Mouse (Mus musculus) neural tube, embryonic 15.5 days (tissue): ENCODE data around the gene Ankrd13d. TPM values are rescaled to one million over a fixed set of nuclear protein-coding genes. Genes with fewer than 3 reads are reported as not detected.

Source experiments
- ATAC-seq: fragments of 200-750 bp; cut with Nextera tagmentation; 2 replicates; pipeline ENCODE4 v1.8.0; 2017; ENCODE audit warnings: mild to moderate bottlenecking, moderate TSS enrichment, moderate library complexity; ENCODE audit not compliant: low FRiP score
- H3K27ac ChIP-seq: fragments of 300-500 bp; sonication (generic); replicated peaks from 2 replicates; pipeline ENCODE4 v1.5.1; 2015; ENCODE audit warnings: mild to moderate bottlenecking, inconsistent platforms
- H3K27me3 ChIP-seq: fragments of 300-500 bp; sonication (generic); replicated peaks from 2 replicates; pipeline ENCODE4 v1.6.1; 2015; ENCODE audit warnings: inconsistent platforms
- H3K36me3 ChIP-seq: fragments of 300-500 bp; sonication (generic); 2 replicates; pipeline ENCODE4 v1.6.1; 2015; ENCODE audit warnings: inconsistent platforms
- H3K4me1 ChIP-seq: fragments of 300-500 bp; sonication (generic); 2 replicates; pipeline ENCODE4 v1.6.1; 2015; ENCODE audit warnings: inconsistent platforms
- H3K4me2 ChIP-seq: fragments of 300-500 bp; sonication (generic); 2 replicates; pipeline ENCODE4 v1.6.1; 2015; ENCODE audit warnings: inconsistent platforms, mild to moderate bottlenecking, moderate library complexity
- H3K4me3 ChIP-seq: fragments of 300-500 bp; sonication (generic); replicated peaks from 2 replicates; pipeline ENCODE4 v1.5.1; 2015; ENCODE audit warnings: mild to moderate bottlenecking, inconsistent platforms
- H3K9ac ChIP-seq: fragments of 300-500 bp; sonication (generic); replicated peaks from 2 replicates; pipeline ENCODE4 v1.6.1; 2015; ENCODE audit warnings: mild to moderate bottlenecking, inconsistent platforms
- H3K9me3 ChIP-seq: fragments of 300-500 bp; sonication (generic); replicated peaks from 2 replicates; pipeline ENCODE4 v1.6.1; 2016; ENCODE audit warnings: inconsistent platforms
- WGBS: fragments of 180-500 bp; shearing (Covaris S2); methylation state at CpG from one replicate; pipeline ENCODE4 v1.1.7; 2015; ENCODE audit warnings: mixed read lengths; 5-methylcytosine and 5-hydroxymethylcytosine counted together
- polyA plus RNA-seq: library from polyadenylated mRNA; unstranded; fragments of >200 nt; fragmentation: Nextera tagmentation; extraction: Ambion mirVana; gene quantifications from 2 replicates; pipeline ENCODE4 v1.2.1, GENCODE M21; 2015

The Ankrd13d gene
- polyA plus RNA-seq, 1 experiment from 2014 or later, result 75.4 TPM

DNA sequence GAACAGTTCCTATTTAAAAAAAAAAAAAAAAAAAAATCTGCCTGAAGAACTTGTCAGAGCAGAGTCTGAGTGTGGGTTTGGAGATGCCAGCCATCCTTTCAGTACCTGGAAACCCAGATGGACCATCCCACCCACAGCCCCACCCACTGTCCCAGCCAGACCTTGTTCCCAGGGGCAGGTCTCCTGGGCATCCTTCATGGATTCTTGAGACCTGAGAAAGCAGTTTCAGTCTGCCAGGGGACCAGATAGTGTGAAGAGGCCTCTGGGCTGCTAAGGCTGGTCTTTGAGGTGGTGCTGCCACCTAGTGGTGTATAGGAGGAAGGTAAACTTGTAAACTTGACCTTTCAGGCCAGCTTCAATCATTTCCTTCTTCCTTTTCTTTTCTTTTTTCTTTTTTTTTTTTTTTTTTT, 26.8 kb upstream of the Ankrd13d start:
- Histone ChIP-seq H3K9me3 (no peaks in the 10 kb centered on the region), H3K36me3 (peaks cover 8% of the 10 kb centered on the region; the same call in 1 of the 2 replicates)
- no peak for ATAC-seq

DNA sequence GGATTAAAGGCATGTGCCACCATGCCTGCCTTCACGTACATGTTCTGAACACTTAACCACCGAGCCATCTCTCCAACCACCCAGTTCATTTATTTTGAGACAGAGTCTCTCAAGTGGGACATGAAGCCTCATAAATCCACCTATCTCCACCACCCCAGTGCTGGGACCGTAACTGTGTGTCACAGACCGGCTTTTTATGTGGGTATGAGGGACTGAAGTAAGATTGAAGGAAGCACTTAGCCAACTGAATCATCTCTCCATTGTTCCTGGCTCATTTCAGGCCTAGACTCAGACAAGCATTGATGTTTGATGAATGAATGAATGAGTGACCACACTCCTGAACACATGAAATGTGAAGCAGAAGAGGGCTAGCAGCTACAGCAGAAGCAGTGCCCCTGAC, 26.4 kb upstream of the Ankrd13d start:
- ATAC-seq, result no peak

More for the DNA sequence above, 26.8 kb upstream of the Ankrd13d start:
- no peak overlapping the region for H3K27ac ChIP-seq
- no peak overlapping the region for H3K4me2 ChIP-seq
- H3K4me1 ChIP-seq, result peaks cover 19% of the 10 kb centered on the region
- H3K9ac ChIP-seq, result no peak overlapping the region
- no peaks in the 10 kb centered on the region for H3K27me3 ChIP-seq
- H3K4me3 ChIP-seq, result no peak overlapping the region

DNA sequence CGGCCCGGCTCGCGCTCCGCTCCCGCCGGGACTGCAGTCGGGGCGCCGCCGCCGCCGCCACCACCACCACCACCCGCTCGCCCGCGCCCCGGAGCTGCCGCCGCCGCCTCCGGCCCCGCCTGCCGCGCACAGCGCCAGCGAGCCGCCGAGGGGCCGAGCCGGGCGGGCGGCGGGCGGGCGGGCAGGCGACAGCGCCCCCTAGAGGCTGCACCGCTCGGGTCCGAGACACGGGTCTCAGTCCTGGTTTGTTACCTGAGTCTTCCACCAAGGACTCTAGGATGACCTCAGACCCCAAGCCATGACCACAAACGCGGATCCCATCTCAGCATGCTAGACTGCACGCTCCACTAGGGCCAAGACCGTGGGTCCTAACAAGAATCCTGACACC, 23.2 kb upstream of the Ankrd13d start, which contains the start of gene Grk2:
Gene Grk2, minus strand, starts transcription at position 33 of the 388 bp plus-strand sequence.
- Histone ChIP-seq H3K27ac (peak within 1 kb of the TSS; percentile 87), H3K27me3 (no peaks in the 10 kb centered on the region), H3K9ac (peak within 1 kb of the TSS; percentile 99), H3K9me3 (no peaks in the 10 kb centered on the region), H3K4me1 (peaks cover 55% of the 10 kb centered on the region), H3K4me2 (peak within 1 kb of the TSS; percentile 80), H3K36me3 (no peaks in the 10 kb centered on the region), H3K4me3 (peak within 1 kb of the TSS; percentile 92)
- ATAC-seq, result peak; percentile 80
- WGBS, result under 1% methylated on average over 39 of the region's 46 CpGs

More for the DNA sequence above, 26.4 kb upstream of the Ankrd13d start:
- Histone ChIP-seq H3K27ac (no peak overlapping the region), H3K9me3 (no peaks in the 10 kb centered on the region), H3K27me3 (no peaks in the 10 kb centered on the region), H3K4me3 (no peak overlapping the region), H3K4me2 (no peak overlapping the region), H3K4me1 (peaks cover 24% of the 10 kb centered on the region), H3K9ac (no peak overlapping the region), H3K36me3 (peaks cover 8% of the 10 kb centered on the region; the same call in 1 of the 2 replicates)
- 92% methylated on average over 4 of the region's 4 CpGs for WGBS

DNA sequence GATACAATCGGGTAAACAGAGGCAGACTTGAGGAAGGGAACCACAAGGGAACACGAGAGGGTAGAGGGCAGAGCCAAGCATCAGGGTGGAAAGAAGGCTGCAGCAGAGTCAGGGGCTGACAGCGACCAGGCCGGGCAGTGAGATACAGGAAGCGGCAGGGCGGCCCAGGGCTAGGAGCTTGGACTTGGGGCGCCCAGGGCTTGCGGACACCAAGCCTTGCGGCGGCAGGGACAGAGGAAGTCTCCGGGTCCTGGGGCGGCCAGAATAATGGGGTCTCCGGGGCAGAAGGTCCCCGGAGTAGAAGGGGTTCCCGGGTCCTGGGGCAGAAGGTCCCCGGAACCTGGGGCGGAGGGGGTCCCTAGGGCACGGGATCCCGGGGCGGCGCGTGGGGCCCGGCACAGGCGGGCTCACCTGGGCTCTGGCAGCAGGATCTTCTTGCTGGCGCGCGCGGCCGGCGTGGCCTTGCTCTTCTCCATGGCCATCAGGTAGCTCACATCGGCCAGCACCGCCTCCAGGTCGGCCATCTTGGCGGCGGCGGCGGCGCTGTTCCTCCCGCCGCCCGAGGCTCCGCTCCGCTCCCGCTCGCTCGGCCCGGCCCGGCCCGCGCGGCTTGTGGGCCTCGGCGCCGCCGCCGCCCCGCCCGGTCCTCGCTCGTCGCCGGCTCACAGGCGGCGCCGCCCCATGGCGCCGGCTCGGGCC, 22.7 kb upstream of the Ankrd13d start:
- peaks cover 60% of the 10 kb centered on the region for H3K4me1 ChIP-seq
- under 1% methylated on average over 64 of the region's 68 CpGs for WGBS
- peak overlapping the region; percentile 92 for H3K4me3 ChIP-seq
- no peaks in the 10 kb centered on the region for H3K36me3 ChIP-seq
- H3K4me2 ChIP-seq, result peak overlapping the region; percentile 80
- peak overlapping the region; percentile 87 for H3K27ac ChIP-seq
- peak; percentile 65 for ATAC-seq
- no peaks in the 10 kb centered on the region for H3K27me3 ChIP-seq
- no peaks in the 10 kb centered on the region for H3K9me3 ChIP-seq
- peak overlapping the region; percentile 99 for H3K9ac ChIP-seq

DNA sequence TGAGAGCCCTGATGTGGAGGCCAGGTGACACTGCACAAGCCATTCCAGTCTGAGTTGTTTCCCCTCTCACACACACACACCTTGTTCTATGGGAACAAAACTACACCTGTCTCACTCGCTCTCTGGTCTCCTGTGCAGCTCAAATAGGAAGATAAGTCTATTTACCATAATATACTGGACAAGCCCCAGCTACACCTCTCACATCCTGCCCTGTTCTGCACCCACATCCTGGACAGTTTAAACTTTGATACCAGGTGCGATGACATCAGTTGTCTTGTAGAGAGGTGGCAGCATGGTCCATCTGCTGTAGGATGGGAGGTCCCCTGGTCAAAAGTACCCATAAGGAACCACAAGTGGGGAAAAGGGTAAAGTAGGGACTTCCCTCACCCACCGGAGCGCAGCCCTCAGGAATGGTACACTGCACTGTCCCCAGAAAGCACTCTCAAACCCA, 22.0 kb upstream of the Ankrd13d start:
- Histone ChIP-seq H3K27me3 (no peaks in the 10 kb centered on the region), H3K36me3 (no peaks in the 10 kb centered on the region), H3K27ac (peak overlapping the region; percentile 87; the same call in 1 of the 2 replicates), H3K9me3 (no peaks in the 10 kb centered on the region), H3K9ac (peak overlapping the region; percentile 99), H3K4me3 (peak overlapping the region; percentile 92), H3K4me1 (peaks cover 68% of the 10 kb centered on the region), H3K4me2 (peak overlapping the region; percentile 80)
- ATAC-seq, result no peak
- 59% methylated on average over 4 of the region's 4 CpGs for WGBS

DNA sequence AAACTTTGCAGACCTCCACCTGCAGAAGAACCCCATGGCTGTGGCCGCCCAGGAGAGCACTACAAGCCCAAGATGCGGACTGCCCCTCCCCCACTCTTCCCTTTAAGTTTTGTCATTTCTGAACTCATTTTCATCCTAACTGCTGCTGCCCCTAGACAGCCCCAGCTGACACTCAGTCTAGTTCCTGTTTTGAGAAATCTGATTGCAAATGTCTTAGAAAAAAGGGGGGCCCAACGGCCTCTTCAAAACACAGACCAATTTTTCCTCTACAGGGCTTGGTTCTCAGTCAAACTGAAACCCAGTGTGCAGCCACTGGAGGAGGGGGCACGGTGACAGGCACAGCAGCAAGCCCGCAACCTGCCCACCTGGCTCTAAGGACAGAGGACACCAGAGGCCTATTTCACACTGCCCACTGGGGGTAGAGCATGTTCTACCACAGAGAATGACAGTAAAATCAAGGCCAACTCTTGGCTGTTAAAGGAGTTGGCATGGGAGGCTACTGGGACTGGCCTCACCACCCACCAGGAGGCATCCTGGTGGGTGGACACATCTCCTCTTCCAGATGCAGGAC, 21.4 kb upstream of the Ankrd13d start:
- Histone ChIP-seq H3K4me1 (peaks cover 74% of the 10 kb centered on the region), H3K9ac (peak overlapping the region; percentile 99; the same call in 1 of the 2 replicates), H3K27me3 (no peaks in the 10 kb centered on the region), H3K4me3 (peak overlapping the region; percentile 92), H3K36me3 (no peaks in the 10 kb centered on the region), H3K27ac (0 out of 2 replicates have a peak overlapping the region, but pooled peaks have one; percentile 87), H3K4me2 (peak overlapping the region; percentile 80), H3K9me3 (no peaks in the 10 kb centered on the region)
- ATAC-seq, result no peak
- 77% methylated on average over 5 of the region's 5 CpGs for whole genome bisulfite sequencing

DNA sequence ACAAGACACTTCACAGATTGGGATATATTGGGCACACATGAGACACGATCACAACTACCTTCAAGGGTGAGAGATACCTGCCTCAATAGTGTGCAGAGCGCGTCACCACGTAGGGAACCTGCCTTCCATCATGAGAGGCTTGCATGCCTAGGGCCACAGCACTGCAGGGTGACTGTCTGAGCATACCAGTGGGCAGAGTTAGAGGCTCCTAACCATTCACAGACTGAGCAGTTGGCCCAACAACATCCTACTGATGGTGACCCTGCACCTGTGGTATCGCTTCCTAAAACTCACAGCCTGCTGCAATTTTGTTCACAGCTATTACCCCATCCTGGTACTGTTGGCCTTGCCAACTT, 20.7 kb upstream of the Ankrd13d start:
- Histone ChIP-seq H3K36me3 (no peaks in the 10 kb centered on the region), H3K4me1 (peaks cover 79% of the 10 kb centered on the region), H3K27ac (peak overlapping the region; percentile 85), H3K9ac (no peak overlapping the region), H3K4me3 (0 out of 2 replicates have a peak overlapping the region, but pooled peaks have one; percentile 92), H3K9me3 (no peaks in the 10 kb centered on the region), H3K4me2 (peak overlapping the region; percentile 80), H3K27me3 (no peaks in the 10 kb centered on the region)
- WGBS, result 89% methylated on average over 5 of the region's 5 CpGs
- no peak for ATAC-seq

DNA sequence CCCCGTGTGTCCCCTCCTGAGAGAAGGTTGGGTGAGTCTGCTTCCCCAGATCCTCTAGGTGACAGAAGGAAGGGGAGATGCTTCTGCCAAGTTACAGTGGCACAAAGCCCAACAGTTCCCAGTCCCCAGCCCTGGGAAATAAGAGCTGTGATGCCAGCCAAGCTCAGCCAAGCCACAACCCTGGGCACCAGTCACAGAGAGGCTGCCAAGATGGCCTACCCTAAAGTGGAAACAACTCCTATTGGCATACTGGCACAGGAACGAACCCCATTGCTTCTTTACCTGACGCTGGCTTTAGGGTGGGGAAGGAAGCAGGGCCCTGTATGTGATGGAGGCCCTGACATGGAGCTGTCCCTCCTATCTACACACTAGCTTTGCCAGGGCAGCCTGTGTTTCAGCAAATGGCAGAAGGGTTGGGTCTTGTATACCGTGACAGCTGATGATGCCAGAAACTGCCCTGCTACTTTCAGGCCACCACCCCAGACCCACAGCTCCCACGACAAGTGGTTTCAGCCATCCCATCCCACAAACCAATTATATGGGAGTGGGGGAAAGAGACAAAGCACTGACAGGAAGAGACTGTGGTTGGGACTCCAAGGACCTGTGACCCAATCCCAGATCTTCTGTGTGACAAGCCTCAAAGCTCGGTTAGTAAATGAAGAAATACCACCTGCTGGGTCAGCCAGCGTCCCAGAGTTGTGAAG, 20.2 kb upstream of the Ankrd13d start:
- H3K9me3 ChIP-seq, result no peaks in the 10 kb centered on the region
- H3K36me3 ChIP-seq, result no peaks in the 10 kb centered on the region
- no peak for ATAC-seq
- peak overlapping the region; percentile 92; the same call in 1 of the 2 replicates for H3K4me3 ChIP-seq
- no peaks in the 10 kb centered on the region for H3K27me3 ChIP-seq
- 68% methylated on average over 7 of the region's 7 CpGs for WGBS
- H3K4me2 ChIP-seq, result peak overlapping the region; percentile 80
- peaks cover 79% of the 10 kb centered on the region for H3K4me1 ChIP-seq
- H3K27ac ChIP-seq, result peak overlapping the region; percentile 85
- peak overlapping the region; percentile 45 for H3K9ac ChIP-seq

DNA sequence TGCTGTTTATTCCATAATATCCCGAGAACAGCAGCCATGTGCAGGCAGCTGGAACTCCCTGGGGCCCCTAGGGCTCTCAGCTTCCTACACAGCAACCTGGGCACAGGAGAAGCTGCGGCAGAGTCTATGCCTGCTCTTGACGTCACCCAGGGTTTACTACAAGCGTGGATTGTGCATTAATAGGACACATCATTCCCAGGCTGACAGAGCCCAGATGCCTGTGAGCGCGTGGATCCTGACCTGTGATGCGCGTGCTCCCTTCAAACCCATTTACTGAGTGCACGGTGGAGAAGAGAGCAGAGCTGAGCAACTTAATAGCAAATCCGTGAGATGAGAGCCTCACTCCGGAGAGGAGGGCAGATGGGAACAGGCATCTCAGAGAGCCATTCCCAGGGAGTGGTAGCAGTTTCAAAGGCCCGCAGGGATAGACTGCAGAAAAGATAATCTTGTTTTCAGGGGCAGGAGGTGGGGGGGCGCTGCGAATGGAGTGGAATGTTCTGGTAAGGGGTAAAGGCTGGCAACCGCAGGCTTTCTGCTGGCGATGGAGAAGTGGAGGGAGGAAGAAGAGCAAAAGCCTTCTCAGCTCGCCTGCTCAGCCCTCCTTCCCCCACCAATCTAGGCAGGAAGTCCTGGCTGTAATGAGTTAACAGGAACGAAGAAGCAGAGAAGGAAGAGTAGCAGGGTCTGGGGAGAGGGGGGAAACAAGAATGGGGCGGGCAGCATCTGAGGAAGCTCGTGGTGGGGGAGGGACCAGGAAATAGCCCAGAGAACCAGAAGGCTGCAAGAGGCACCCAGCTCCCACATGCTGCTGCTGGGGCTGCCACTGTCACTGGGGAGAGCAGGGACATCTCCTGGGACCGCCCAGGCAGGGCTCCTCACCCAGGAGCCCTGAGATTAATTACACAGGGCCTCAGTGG, 19.1 kb upstream of the Ankrd13d start:
- peak overlapping the region; percentile 92 for H3K4me3 ChIP-seq

DNA sequence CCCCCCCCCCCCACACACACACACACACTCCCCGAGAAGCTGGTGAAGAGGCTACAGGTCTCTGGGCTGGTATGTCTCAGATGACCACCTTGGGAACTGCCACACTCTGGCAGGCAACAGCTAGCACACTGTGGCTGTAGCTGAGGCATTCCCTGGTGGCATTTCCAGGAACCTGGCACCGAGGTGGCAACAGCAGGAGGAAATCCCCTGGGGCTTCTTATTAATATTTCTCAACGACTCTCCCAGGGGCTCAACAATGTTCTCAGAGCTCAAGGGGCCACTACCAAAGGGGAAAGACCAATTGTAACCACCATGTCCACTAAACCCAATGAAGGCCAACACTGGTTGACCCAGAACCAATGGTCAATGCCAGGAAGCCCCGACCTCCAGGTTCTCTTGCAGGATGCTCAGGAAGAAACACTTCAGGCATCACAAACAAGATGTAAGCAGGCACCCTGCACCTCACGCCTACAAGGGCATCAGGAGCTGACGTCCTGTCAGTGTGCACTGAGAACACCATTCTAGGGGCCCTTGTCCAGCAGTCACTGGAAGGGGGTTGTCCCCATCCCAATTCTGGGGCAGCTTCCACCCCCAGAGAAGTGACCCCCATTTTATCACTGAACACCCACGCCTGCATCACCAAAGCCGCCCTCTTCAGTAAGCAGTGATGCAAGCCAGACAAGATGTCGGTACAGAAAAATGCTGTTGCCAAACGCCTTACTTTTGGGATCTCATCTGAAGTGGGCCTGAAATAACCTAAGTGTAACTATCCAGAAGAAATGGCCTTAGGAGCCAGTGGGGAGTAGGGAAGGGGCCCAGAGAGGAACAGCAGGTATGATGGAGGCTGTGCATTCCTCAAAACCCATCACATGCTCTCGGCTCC, 18.2 kb upstream of the Ankrd13d start:
- Histone ChIP-seq H3K4me3 (peak overlapping the region; percentile 92), H3K4me1 (peaks cover 67% of the 10 kb centered on the region), H3K27ac (peak overlapping the region; percentile 85), H3K36me3 (no peaks in the 10 kb centered on the region), H3K9ac (peak overlapping the region; percentile 45), H3K9me3 (no peaks in the 10 kb centered on the region), H3K4me2 (peak overlapping the region; percentile 80), H3K27me3 (no peaks in the 10 kb centered on the region)
- no peak for ATAC-seq
- WGBS, result 57% methylated on average over 11 of the region's 11 CpGs

More for the DNA sequence above, 19.1 kb upstream of the Ankrd13d start:
- peak overlapping the region; percentile 85 for H3K27ac ChIP-seq
- H3K27me3 ChIP-seq, result no peaks in the 10 kb centered on the region
- 21% methylated on average over 21 of the region's 21 CpGs for WGBS
- no peaks in the 10 kb centered on the region for H3K36me3 ChIP-seq
- H3K4me2 ChIP-seq, result peak overlapping the region; percentile 80
- peak overlapping the region; percentile 45 for H3K9ac ChIP-seq
- peak; percentile 19 for ATAC-seq
- peaks cover 75% of the 10 kb centered on the region for H3K4me1 ChIP-seq
- H3K9me3 ChIP-seq, result no peaks in the 10 kb centered on the region
